Mouse (Mus musculus): ENCODE results near the gene Nipsnap2. TPM values are rescaled to one million over a fixed set of nuclear protein-coding genes. Genes with fewer than 3 reads are reported as not detected.

Gene Nipsnap2
- total RNA-seq, 2 experiments from 2014 or later, result 503 to 556 TPM

Other genes with a start within 250 kb of the Nipsnap2 start
- 10 to 100 TPM; 23.8 to 24.6 TPM for gene Sfswap, start 223.8 kb upstream of the Nipsnap2 start, total RNA-seq (2021)
- under 1 TPM; 0.20 to 0.44 TPM for gene Mmp17, start 140.9 kb upstream of the Nipsnap2 start, total RNA-seq (2021)
- gene Zfp11, start 55.0 kb upstream of the Nipsnap2 start, total RNA-seq (2021), result 1 to 10 TPM; 1.3 to 2.2 TPM
- gene Sept14, start 16.6 kb upstream of the Nipsnap2 start, total RNA-seq (2021), result not detected
- gene Mrps17, start 9.6 kb upstream of the Nipsnap2 start, total RNA-seq (2021), result 10 to 100 TPM; 53.7 to 63.5 TPM
- 10 to 100 TPM; 13.1 to 15.2 TPM for gene Psph, start 62.4 kb downstream of the Nipsnap2 start, total RNA-seq (2021)
- gene Sumf2, start 121.9 kb downstream of the Nipsnap2 start, total RNA-seq (2021), result 1 to 10 TPM; 5.0 to 5.9 TPM
- 100 to 1,000 TPM; 563 to 618 TPM for gene Chchd2, start 162.4 kb downstream of the Nipsnap2 start, total RNA-seq (2021)
- under 1 TPM; 0.23 to 0.27 TPM for gene Zbed5, start 170.7 kb downstream of the Nipsnap2 start, total RNA-seq (2021)
- gene Phkg1, start 173.5 kb downstream of the Nipsnap2 start, total RNA-seq (2021), result 100 to 1,000 TPM; 374 to 387 TPM
- gene Nupr1l, start 183.5 kb downstream of the Nipsnap2 start, total RNA-seq (2021), result under 1 TPM; 0.48 to 0.52 TPM
- gene Vkorc1l1, start 216.9 kb downstream of the Nipsnap2 start, total RNA-seq (2021), result 10 to 100 TPM; 20.2 to 22.1 TPM

Measured in gastrocnemius, postnatal 36 days (tissue).